Mouse (Mus musculus) midbrain, embryonic 11.5 days (tissue): ENCODE measurements around the gene Dab1. TPM values are rescaled to one million over a fixed set of nuclear protein-coding genes. Genes with fewer than 3 reads are reported as not detected.

ENCODE experiments used
- ATAC-seq: fragments of 200-750 bp; cut with Nextera tagmentation; 2 replicates; pipeline ENCODE4 v1.8.0; 2017; ENCODE audit warnings: moderate TSS enrichment, moderate library complexity; ENCODE audit not compliant: low FRiP score
- DNase-seq: peaks from one replicate; pipeline ENCODE4 v3.0.0; 2015; ENCODE audit warnings: low spot score; ENCODE audit errors: missing footprints
- H3K27ac ChIP-seq: fragments of 300-500 bp; sonication (generic); 2 replicates; pipeline ENCODE4 v1.5.1; 2014; ENCODE audit warnings: low read depth, low read length
- H3K27me3 ChIP-seq: fragments of 300-500 bp; sonication (generic); 2 replicates; pipeline ENCODE4 v1.6.1; 2014; ENCODE audit warnings: mild to moderate bottlenecking, low read length, moderate library complexity, mixed read lengths; ENCODE audit not compliant: control insufficient read depth, insufficient read depth
- H3K36me3 ChIP-seq: fragments of 300-500 bp; sonication (generic); 2 replicates; pipeline ENCODE4 v1.6.1; 2014; ENCODE audit warnings: mild to moderate bottlenecking, low read length, moderate library complexity, mixed read lengths; ENCODE audit not compliant: control insufficient read depth, insufficient read depth
- H3K4me1 ChIP-seq: fragments of 300-500 bp; sonication (generic); 2 replicates; pipeline ENCODE4 v1.6.1; 2014; ENCODE audit warnings: low read length; ENCODE audit not compliant: control insufficient read depth, insufficient read depth
- H3K4me2 ChIP-seq: fragments of 300-500 bp; sonication (generic); 2 replicates; pipeline ENCODE4 v1.6.1; 2014; ENCODE audit warnings: mild to moderate bottlenecking, moderate library complexity
- H3K4me3 ChIP-seq: fragments of 300-500 bp; sonication (generic); 2 replicates; pipeline ENCODE4 v1.5.1; 2014; ENCODE audit warnings: low read depth, low read length
- H3K9ac ChIP-seq: fragments of 300-500 bp; sonication (generic); 2 replicates; pipeline ENCODE4 v1.6.1; 2014; ENCODE audit warnings: low read length
- H3K9me3 ChIP-seq: fragments of 300-500 bp; sonication (generic); 2 replicates; pipeline ENCODE4 v1.6.1; 2016; ENCODE audit warnings: low read length; ENCODE audit not compliant: control insufficient read depth
- WGBS: fragments of 180-500 bp; shearing (Covaris S2); extraction: QIAGEN DNeasy Blood & Tissue Kit; methylation state at CpG from one replicate; pipeline ENCODE4 v1.1.7; 2014; 5-methylcytosine and 5-hydroxymethylcytosine counted together
- polyA plus RNA-seq: library from polyadenylated mRNA; unstranded; fragments of >200 nt; fragmentation: Nextera tagmentation; extraction: Ambion mirVana; gene quantifications from 2 replicates; pipeline ENCODE4 v1.2.1, GENCODE M21; 2014

Dab1 gene
- polyA plus RNA-seq, 1 experiment from 2014 or later = 43.2 TPM

DNA sequence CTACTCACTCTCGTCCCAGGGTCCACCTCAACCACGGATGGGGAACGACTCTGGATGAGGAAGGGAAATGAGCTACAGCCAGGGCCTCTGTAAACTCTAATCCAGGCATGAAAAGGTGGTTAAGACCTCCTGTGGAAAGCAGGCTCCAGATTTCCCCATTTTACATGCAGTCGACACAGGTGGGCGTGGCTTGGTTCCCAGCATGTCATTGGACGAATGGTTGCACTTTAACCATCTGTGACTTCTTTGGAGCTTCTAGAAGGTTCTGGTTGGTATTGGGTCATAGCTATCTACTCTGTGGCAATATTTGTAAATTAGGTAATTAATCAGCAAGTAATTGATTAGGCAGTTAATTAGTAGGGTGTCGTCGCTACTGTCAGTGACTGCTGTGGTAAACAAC, 752.0 kb downstream of the Dab1 start:
- Histone ChIP-seq H3K36me3 (no peaks in the 10 kb centered on the region), H3K9me3 (no peaks in the 10 kb centered on the region; the same call in 1 of the 2 replicates), H3K4me1 (peaks cover 12% of the 10 kb centered on the region), H3K4me3 (no peak overlapping the region), H3K4me2 (no peak overlapping the region), H3K27me3 (peaks cover 2% of the 10 kb centered on the region), H3K27ac (no peak overlapping the region), H3K9ac (no peak overlapping the region)
- WGBS = 78% methylated on average over 8 of the region's 8 CpGs
- ATAC-seq (no peak), DNase-seq (peak; percentile 78)

DNA sequence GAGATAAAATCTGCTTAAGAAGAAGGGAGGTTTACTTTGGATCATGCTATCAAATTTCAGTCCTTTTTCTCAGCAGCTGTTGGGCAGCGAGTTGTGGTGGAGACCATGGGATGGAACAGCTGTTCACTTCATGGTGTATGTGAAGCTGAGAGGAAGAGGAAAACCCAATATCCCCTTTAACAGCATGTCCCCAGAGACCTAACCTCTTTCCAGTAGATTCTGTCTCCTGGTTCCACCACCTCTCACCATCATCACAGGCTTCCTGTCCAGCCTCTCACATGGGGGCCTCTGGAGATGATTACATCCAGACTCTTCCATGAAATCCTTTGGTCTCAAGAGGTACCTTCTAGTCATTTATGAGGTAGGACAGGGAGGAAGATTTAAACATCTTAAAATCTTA, 755.0 kb downstream of the Dab1 start:
- Histone ChIP-seq H3K27ac (no peak overlapping the region), H3K4me2 (no peak overlapping the region), H3K27me3 (peaks cover 2% of the 10 kb centered on the region; the same call in 1 of the 2 replicates), H3K4me1 (peaks cover 6% of the 10 kb centered on the region), H3K9ac (no peak overlapping the region), H3K36me3 (no peaks in the 10 kb centered on the region), H3K9me3 (no peaks in the 10 kb centered on the region; the same call in 1 of the 2 replicates), H3K4me3 (no peak overlapping the region)
- ATAC-seq (no peak), DNase-seq (peak; percentile 73)
- 86% methylated on average over 1 of the region's 1 CpGs for WGBS

DNA sequence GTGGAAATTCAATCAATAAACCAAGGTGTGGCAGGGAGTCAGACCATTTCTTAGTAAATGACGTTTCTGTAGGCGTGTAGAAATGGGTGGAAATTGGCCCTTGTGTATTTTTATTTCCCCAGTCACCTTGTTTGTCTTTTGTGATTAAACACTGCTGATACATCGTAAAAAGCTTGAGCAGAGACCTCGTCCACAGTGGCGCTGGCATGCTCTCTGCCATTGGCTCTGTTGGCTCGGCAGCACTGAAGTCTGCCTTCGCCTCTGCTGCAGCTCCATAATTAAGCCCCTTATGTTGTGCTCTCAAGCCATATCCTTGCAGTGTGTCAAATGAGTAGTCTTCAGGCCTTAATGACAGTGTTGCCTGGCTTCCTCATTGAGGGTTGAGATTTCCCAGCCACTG, 765.5 kb downstream of the Dab1 start:
- no peak overlapping the region for H3K27ac ChIP-seq
- no peak overlapping the region for H3K9ac ChIP-seq
- no peaks in the 10 kb centered on the region for H3K27me3 ChIP-seq
- no peak overlapping the region for H3K4me3 ChIP-seq
- peaks cover 4% of the 10 kb centered on the region; the same call in 1 of the 2 replicates for H3K4me1 ChIP-seq
- no peaks in the 10 kb centered on the region for H3K9me3 ChIP-seq
- no peaks in the 10 kb centered on the region for H3K36me3 ChIP-seq
- no peak for ATAC-seq
- H3K4me2 ChIP-seq = no peak overlapping the region
- no peak for DNase-seq
- WGBS = 66% methylated on average over 7 of the region's 7 CpGs

DNA sequence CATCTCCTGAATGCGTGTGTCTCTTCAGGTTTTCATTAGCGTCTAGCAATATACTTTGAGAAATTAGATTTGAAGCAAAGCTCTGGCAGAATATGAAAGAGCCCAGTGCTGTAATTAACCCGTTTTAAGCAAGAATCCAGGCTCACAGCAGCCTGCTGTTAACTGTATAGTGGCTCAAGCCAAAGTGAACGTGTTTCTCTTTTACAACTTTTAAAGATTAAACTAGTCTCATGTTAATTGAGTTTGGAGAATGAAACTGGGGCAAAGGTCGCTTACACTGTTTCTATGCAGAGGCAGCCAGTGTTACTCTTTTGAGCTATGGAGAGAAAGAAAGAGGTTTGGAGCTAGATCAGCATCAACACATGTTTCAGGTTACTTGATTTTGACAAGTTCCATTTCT, 766.1 kb downstream of the Dab1 start:
- WGBS = 34% methylated on average over 5 of the region's 5 CpGs
- no peaks in the 10 kb centered on the region for H3K9me3 ChIP-seq

DNA sequence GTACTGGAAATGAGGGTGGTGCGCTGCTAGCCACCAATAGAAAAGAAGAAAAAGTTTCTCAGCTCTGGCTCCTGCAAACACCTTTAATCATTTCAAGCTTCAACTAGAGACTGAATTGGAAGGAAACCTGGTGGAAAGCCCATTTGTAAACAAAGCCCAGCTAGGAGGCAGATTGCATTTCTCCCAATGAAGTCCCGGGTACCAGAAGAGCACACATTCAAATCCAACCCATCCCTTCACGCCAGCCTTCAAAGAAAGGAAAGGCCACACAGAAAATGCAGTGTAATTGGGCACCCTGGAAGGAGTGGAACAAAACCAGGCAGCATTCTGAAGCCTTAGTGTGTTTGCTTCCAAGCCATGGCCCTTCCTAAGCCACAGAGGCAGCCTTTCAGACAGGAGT, 776.4 kb downstream of the Dab1 start:
- ATAC-seq (no peak), DNase-seq (no peak)
- H3K27me3 ChIP-seq = no peaks in the 10 kb centered on the region
- WGBS = 82% methylated on average over 3 of the region's 3 CpGs
- no peak overlapping the region for H3K9ac ChIP-seq
- no peaks in the 10 kb centered on the region for H3K36me3 ChIP-seq
- H3K4me1 ChIP-seq = peaks cover 6% of the 10 kb centered on the region; the same call in 1 of the 2 replicates
- H3K9me3 ChIP-seq = no peaks in the 10 kb centered on the region
- H3K27ac ChIP-seq = no peak overlapping the region
- H3K4me2 ChIP-seq = no peak overlapping the region
- H3K4me3 ChIP-seq = no peak overlapping the region

More for the DNA sequence above, 766.1 kb downstream of the Dab1 start:
- no peak overlapping the region for H3K4me2 ChIP-seq
- no peak overlapping the region for H3K27ac ChIP-seq
- H3K4me1 ChIP-seq = peaks cover 4% of the 10 kb centered on the region; the same call in 1 of the 2 replicates
- no peak overlapping the region for H3K4me3 ChIP-seq
- no peak for ATAC-seq
- H3K27me3 ChIP-seq = no peaks in the 10 kb centered on the region
- no peak for DNase-seq
- H3K9ac ChIP-seq = no peak overlapping the region
- no peaks in the 10 kb centered on the region for H3K36me3 ChIP-seq

DNA sequence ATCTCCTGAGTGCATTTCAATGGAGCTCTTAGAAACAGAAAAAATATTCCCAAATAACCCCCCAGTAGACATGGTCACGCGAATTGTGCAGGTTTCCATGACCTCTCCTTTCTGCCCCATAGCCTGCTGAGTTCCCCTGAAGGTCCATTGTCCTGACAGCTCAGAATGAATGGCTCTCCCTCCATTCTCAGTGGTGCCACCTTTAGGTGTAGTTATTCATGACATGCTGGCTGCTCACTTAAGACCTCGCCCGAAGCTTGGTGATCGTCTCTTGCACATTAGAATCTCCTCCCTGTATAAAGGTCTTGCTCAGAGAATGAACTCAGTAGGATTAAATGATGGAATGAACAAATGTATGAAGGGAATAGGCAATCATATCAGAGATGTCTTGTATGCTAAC, 776.9 kb downstream of the Dab1 start:
- 89% methylated on average over 5 of the region's 5 CpGs for WGBS
- no peaks in the 10 kb centered on the region for H3K36me3 ChIP-seq
- no peak overlapping the region for H3K27ac ChIP-seq
- H3K9me3 ChIP-seq = no peaks in the 10 kb centered on the region
- no peaks in the 10 kb centered on the region for H3K27me3 ChIP-seq
- DNase-seq = no peak
- peaks cover 6% of the 10 kb centered on the region; the same call in 1 of the 2 replicates for H3K4me1 ChIP-seq
- H3K9ac ChIP-seq = no peak overlapping the region
- no peak overlapping the region for H3K4me2 ChIP-seq
- no peak for ATAC-seq
- no peak overlapping the region for H3K4me3 ChIP-seq

DNA sequence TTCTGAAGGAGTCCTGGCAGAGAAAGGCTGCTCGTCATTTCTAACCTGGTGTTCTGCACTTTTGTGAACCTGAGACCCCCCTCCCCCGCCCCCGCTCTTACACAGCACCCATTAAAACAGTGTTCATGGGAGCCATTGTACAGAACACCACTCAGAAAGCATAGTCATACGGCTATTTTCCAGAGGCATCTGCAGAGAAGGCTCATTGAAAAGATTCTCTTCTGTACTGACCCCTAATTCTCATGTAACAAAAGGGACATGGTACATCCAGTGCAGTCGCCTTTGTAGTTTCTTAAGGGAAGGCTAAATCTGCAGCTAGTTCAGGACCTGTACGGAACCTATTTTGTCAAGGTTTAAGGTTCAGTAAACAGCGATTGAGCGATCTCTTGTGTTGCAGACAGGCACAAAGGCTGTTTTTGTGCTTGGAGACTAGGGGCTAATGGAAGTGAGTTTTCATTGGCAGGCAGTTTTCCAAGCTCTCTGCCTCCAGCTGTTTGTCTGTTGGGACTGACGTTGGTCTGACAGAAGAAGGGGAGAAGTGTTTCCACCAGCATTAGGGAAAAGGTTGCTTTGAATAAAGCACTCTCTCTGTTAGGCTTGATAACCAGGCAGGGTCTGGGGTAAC, 780.1 kb downstream of the Dab1 start:
- peak; percentile 85 for DNase-seq
- no peaks in the 10 kb centered on the region for H3K9me3 ChIP-seq
- no peak overlapping the region for H3K27ac ChIP-seq
- no peaks in the 10 kb centered on the region for H3K36me3 ChIP-seq
- WGBS = 44% methylated on average over 9 of the region's 9 CpGs
- H3K4me2 ChIP-seq = no peak overlapping the region
- no peak overlapping the region for H3K9ac ChIP-seq
- ATAC-seq = no peak; the same call in 1 of the 2 replicates
- no peaks in the 10 kb centered on the region for H3K27me3 ChIP-seq
- H3K4me3 ChIP-seq = no peak overlapping the region
- H3K4me1 ChIP-seq = peaks cover 6% of the 10 kb centered on the region; the same call in 1 of the 2 replicates

DNA sequence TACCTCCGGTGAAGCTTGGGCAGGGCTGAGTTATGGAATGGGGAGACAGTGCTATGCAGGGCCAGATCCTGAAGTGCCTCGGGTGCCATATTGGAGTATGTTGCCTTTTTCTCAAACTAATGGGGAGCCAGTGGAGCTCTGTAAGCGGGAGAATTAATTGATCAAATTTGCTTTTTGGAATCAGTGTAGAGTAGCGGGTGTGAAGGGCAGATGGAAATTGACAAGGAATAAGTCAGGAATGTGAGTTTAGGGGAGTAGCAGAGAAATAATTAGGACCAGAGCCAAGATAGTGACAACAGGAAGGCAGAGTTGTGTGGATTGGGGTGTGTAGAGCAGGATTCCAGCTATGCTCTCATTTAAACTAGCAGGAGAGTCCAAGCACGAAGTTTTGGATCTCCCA, 784.9 kb downstream of the Dab1 start:
- 81% methylated on average over 5 of the region's 5 CpGs for WGBS
- Histone ChIP-seq H3K9ac (no peak overlapping the region), H3K36me3 (no peaks in the 10 kb centered on the region), H3K27me3 (no peaks in the 10 kb centered on the region), H3K27ac (no peak overlapping the region), H3K4me2 (no peak overlapping the region), H3K9me3 (no peaks in the 10 kb centered on the region), H3K4me1 (peaks cover 4% of the 10 kb centered on the region; the same call in 1 of the 2 replicates), H3K4me3 (no peak overlapping the region)
- DNase-seq = no peak
- ATAC-seq = no peak

DNA sequence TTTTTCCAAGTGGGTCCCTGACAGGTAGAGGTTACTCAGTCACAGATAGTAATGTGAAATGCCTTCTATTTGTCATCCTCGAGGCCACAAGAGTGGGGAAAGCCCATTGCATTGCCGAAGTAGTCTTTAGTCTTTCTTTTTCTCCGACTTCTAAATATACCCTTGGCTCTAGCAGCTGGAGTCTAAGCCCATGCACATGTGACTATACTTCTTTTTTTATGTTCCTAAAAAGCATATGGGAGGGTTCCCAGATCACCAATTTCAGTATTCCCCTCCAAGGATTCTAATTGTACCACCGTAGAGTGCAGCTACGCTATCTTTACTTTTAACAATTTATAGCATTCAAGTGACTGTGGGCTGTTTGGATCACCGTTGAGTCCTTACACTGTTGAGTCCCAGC, 791.8 kb downstream of the Dab1 start:
- no peaks in the 10 kb centered on the region for H3K27me3 ChIP-seq
- H3K27ac ChIP-seq = no peak overlapping the region
- H3K36me3 ChIP-seq = no peaks in the 10 kb centered on the region
- WGBS = 89% methylated on average over 6 of the region's 6 CpGs
- no peak for DNase-seq
- H3K4me2 ChIP-seq = no peak overlapping the region
- H3K4me3 ChIP-seq = no peak overlapping the region
- no peaks in the 10 kb centered on the region for H3K9me3 ChIP-seq
- no peak overlapping the region for H3K9ac ChIP-seq
- no peak for ATAC-seq
- no peaks in the 10 kb centered on the region for H3K4me1 ChIP-seq
